Mouse (Mus musculus) heart, embryonic 15.5 days (tissue): Measurements from ENCODE around the gene Zfp12. TPM values are rescaled to one million over a fixed set of nuclear protein-coding genes. Genes with fewer than 3 reads are reported as not detected.
"Not testable (repeated sequence)": the region's sequence is repeated elsewhere in the genome, so short reads cannot be mapped to it uniquely, and the experiment has no call there.

Experiments
- ATAC-seq: fragments of 200-750 bp; cut with Nextera tagmentation; replicated peaks from 2 replicates; pipeline ENCODE4 v1.8.0; 2017; ENCODE audit warnings: low read depth, moderate TSS enrichment; ENCODE audit not compliant: insufficient number of reproducible peaks, insufficient read depth, low FRiP score
- H3K27ac ChIP-seq: fragments of 300-500 bp; sonication (generic); 2 replicates; pipeline ENCODE4 v1.5.1; 2015; ENCODE audit warnings: mild to moderate bottlenecking, inconsistent platforms
- H3K27me3 ChIP-seq: fragments of 300-500 bp; sonication (generic); 2 replicates; pipeline ENCODE4 v1.6.1; 2015; ENCODE audit warnings: inconsistent platforms
- H3K36me3 ChIP-seq: fragments of 300-500 bp; sonication (generic); 2 replicates; pipeline ENCODE4 v1.6.1; 2015; ENCODE audit warnings: mild to moderate bottlenecking, inconsistent platforms
- H3K4me1 ChIP-seq: fragments of 300-500 bp; sonication (generic); replicated peaks from 2 replicates; pipeline ENCODE4 v1.6.1; 2015; ENCODE audit warnings: inconsistent platforms
- H3K4me2 ChIP-seq: fragments of 300-500 bp; sonication (generic); 2 replicates; pipeline ENCODE4 v1.6.1; 2015; ENCODE audit warnings: inconsistent platforms, mild to moderate bottlenecking, moderate library complexity
- H3K4me3 ChIP-seq: fragments of 300-500 bp; sonication (generic); 2 replicates; pipeline ENCODE4 v1.5.1; 2015; ENCODE audit warnings: mild to moderate bottlenecking, inconsistent platforms
- H3K9ac ChIP-seq: fragments of 300-500 bp; sonication (generic); 2 replicates; pipeline ENCODE4 v1.6.1; 2015; ENCODE audit warnings: mild to moderate bottlenecking, inconsistent platforms
- H3K9me3 ChIP-seq: fragments of 300-500 bp; sonication (generic); replicated peaks from 2 replicates; pipeline ENCODE4 v1.6.1; 2016; ENCODE audit warnings: inconsistent platforms
- WGBS: fragments of 180-500 bp; shearing (Covaris S2); methylation state at CpG from one replicate; pipeline ENCODE4 v1.1.7; 2015; ENCODE audit warnings: mixed read lengths; 5-methylcytosine and 5-hydroxymethylcytosine counted together
- polyA plus RNA-seq: library from polyadenylated mRNA; unstranded; fragments of >200 nt; fragmentation: Nextera tagmentation; extraction: Ambion mirVana; gene quantifications from 2 replicates; pipeline ENCODE4 v1.2.1, GENCODE M21; 2015

The Zfp12 gene
- 6.1 and 8.8 TPM in 2 replicates for polyA plus RNA-seq

DNA sequence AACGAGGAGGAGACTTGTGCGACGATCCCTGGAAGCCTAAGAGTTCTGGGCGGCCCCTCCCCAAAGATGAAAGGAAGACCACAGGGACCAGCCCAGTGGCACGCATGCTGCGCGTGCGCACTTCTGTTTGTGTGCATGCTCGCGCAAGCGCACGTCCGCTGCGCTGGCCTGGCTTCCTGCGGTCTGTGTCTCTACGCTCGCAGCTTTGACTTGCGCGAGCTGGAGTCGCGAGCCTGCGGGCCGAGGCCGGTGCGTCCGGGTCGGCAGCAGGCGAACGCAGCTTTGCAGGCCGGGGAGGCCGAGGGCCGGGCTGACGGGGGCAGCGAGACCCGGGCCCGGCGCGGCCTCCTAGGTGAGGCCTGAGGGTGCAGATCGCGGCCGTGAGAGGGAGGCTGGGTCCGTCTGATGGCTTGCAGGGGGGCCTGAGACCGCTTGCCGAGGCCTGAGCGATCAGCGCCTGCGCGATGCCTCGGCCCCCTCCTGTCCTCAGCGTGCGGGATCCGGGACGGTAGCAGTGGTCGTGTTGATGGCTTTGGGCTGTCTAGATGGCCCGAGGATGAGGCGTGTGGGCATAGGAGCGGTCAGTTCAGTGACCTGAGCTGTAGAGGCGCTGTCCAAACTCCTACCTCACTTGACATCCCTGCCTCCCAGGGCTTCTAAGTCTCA, at the start of gene Zfp12:
Gene Zfp12 (plus strand): TSS at position 136 of the 666 bp plus-strand sequence.
- Histone ChIP-seq H3K27me3 (no peaks in the 10 kb centered on the region), H3K4me1 (peaks cover 15% of the 10 kb centered on the region), H3K27ac (peak within 1 kb of the TSS; percentile 98), H3K9ac (peak within 1 kb of the TSS; percentile 94), H3K4me3 (peak within 1 kb of the TSS; percentile 89), H3K36me3 (peaks cover 6% of the 10 kb centered on the region), H3K4me2 (peak within 1 kb of the TSS; percentile 74), H3K9me3 (no peaks in the 10 kb centered on the region)
- under 1% methylated on average over 58 of the region's 58 CpGs for WGBS
- ATAC-seq = peak; percentile 96

DNA sequence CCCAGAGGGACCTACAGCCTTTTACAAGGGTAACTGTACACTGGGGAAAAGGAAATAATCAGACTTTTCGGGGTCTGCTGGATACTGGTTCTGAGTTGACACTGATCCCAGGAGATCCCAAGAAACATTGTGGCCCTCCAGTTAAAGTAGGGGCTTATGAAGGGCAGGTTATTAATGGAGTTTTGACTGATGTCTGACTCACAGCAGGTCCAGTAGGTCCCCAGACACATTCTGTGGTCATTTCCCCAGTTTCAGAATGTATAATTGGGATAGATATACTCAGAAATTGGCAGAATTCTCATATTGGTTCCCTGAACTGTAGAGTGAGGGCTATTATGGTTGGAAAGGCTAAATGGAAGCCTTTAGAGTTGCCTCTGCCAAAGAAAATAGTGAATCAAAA, 46.9 kb upstream of the Zfp12 start:
- not testable (repeated sequence) for ATAC-seq, H3K36me3 ChIP-seq, H3K4me2 ChIP-seq, H3K27me3 ChIP-seq, H3K9me3 ChIP-seq, H3K4me1 ChIP-seq, H3K9ac ChIP-seq, H3K27ac ChIP-seq, H3K4me3 ChIP-seq
- 72% methylated on average over 1 of the region's 1 CpGs for WGBS

DNA sequence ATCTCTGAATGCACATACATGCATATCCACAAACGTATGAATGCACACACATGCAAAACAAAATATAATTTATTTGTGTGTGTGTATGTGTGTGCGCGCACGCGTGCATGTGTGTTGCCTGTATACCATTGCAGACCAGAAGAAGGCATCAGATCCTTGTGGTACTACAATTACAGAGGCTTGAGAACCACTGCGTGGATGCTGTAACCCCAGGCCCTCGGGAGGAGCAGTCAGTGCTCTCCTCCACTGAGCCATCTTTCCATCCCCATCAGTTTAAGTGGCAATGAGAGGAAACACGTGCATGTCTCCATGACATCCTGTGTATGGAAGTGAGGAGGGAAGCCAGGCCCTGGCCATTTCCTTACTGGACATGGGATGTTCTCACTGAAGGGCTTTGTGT, 42.2 kb upstream of the Zfp12 start:
- Histone ChIP-seq H3K4me2 (no peak overlapping the region), H3K9ac (no peak overlapping the region), H3K27ac (no peak overlapping the region), H3K27me3 (no peaks in the 10 kb centered on the region), H3K9me3 (no peaks in the 10 kb centered on the region), H3K36me3 (no peaks in the 10 kb centered on the region), H3K4me1 (no peaks in the 10 kb centered on the region), H3K4me3 (no peak overlapping the region)
- WGBS = 78% methylated on average over 8 of the region's 8 CpGs
- no peak for ATAC-seq

DNA sequence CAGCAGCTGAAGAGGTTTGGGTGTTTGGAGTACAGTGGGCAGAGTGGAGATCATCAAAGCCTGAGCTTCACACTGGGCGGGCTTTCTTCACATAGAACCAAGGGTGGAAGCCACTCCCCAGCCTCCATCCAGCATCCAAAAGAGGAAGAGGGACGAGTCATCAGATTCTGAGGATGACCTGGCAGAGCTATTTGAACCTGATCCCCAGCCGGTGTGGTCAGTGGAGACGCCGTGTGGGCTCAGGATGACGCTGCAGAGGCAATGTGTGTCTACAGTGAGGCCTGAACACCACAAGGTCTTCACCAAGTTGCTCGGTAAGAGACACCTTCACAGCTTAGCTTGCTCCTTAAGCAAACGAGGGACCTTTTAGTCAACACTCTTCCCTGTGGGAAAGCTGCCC, 40.2 kb upstream of the Zfp12 start:
- not testable (repeated sequence) for H3K27ac ChIP-seq, H3K27me3 ChIP-seq, H3K4me1 ChIP-seq, ATAC-seq, H3K9ac ChIP-seq, H3K4me3 ChIP-seq, H3K4me2 ChIP-seq, H3K9me3 ChIP-seq, H3K36me3 ChIP-seq
- WGBS = 53% methylated on average over 8 of the region's 8 CpGs

DNA sequence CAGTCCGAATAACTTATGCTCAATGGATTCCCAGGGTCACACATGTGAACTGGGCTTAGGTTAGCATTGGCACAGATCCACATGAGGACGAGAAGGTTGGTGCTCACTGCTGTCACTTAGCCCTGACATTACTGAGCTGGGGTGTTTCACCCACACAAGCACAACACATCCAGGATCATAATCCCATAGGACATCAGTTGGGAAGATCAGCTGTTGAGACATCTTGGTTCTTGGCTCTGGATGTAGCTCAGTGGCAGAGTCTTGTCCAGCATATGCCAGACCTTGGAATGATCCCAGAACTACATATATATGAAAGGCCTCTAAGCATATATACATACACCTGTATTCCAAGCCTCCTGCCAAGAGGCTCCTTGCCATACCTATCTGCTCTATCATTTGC, 39.8 kb upstream of the Zfp12 start:
- no peaks in the 10 kb centered on the region for H3K27me3 ChIP-seq
- H3K9me3 ChIP-seq = no peaks in the 10 kb centered on the region
- no peak overlapping the region for H3K9ac ChIP-seq
- no peaks in the 10 kb centered on the region for H3K36me3 ChIP-seq
- no peak overlapping the region for H3K4me3 ChIP-seq
- WGBS = 60% methylated on average over 2 of the region's 2 CpGs
- no peaks in the 10 kb centered on the region for H3K4me1 ChIP-seq
- H3K4me2 ChIP-seq = no peak overlapping the region
- H3K27ac ChIP-seq = no peak overlapping the region
- ATAC-seq = no peak

DNA sequence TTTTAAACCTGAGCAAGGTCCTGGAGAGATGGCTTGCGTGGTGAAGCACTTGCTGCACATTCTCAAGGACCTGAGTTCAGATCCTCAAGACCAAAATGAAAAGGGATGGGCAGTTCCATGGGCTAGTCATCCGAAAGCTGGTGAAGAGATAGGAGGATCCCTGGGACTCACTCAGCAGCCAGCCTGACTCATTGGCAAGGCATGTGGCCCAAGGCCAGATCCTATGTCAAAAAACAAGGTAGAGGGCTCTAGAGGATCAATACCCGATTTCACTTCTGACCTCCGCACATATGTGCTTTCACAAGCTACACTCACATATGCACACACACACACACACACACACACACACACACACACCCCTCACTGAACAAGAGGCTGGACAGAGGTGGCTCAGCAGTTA, 38.5 kb upstream of the Zfp12 start:
- ATAC-seq = no peak
- no peak overlapping the region for H3K27ac ChIP-seq
- WGBS = 70% methylated on average over 4 of the region's 4 CpGs
- H3K9ac ChIP-seq = no peak overlapping the region
- H3K4me1 ChIP-seq = no peaks in the 10 kb centered on the region
- H3K4me3 ChIP-seq = no peak overlapping the region
- no peaks in the 10 kb centered on the region for H3K9me3 ChIP-seq
- H3K36me3 ChIP-seq = no peaks in the 10 kb centered on the region
- no peaks in the 10 kb centered on the region for H3K27me3 ChIP-seq
- no peak overlapping the region for H3K4me2 ChIP-seq

DNA sequence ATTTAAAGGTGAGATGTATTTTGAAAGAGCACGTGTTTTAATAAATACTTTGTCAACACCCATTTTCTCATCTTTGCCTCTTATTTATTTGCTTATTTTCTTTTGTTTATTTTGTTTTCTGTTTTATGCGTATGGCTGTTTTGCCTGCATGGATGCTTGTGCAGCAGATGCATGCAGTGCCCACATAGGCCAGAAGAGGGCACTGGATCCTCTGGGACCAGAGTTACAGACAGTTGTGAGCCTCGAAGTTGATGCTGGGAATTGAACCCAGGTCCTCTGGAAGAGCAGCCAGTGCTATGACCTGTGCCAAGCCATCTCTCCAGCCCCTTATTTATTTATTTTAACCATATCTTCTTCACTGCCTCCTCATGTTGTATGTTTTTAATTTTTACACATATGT, 29.9 kb upstream of the Zfp12 start:
- H3K9ac ChIP-seq = no peak overlapping the region
- H3K27me3 ChIP-seq = no peaks in the 10 kb centered on the region
- WGBS = 79% methylated on average over 3 of the region's 3 CpGs
- no peaks in the 10 kb centered on the region for H3K36me3 ChIP-seq
- no peak overlapping the region for H3K4me2 ChIP-seq
- H3K9me3 ChIP-seq = no peaks in the 10 kb centered on the region
- H3K4me3 ChIP-seq = no peak overlapping the region
- H3K4me1 ChIP-seq = no peaks in the 10 kb centered on the region
- no peak for ATAC-seq
- H3K27ac ChIP-seq = no peak overlapping the region

DNA sequence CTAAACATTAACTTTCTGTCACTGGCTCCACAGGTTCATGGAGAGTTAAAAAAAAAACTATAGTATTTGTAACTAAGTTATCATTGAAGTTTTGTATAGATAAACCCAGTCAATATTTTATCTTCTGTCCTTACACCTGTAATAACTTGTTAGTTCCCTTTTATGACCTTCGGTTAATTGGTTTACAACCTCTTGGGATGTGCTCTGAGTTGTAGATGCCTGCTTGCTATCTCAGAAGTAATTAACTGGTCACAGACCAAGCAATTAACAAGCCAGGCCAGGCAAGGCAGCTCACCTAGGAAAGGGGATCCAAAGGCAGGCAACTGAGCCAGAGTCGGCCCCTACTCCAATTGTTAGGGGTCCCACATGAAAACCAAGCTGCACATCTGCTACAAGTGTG, 21.1 kb upstream of the Zfp12 start:
- Histone ChIP-seq H3K4me2 (no peak overlapping the region), H3K4me3 (no peak overlapping the region), H3K9me3 (no peaks in the 10 kb centered on the region), H3K27ac (no peak overlapping the region), H3K4me1 (no peaks in the 10 kb centered on the region), H3K9ac (no peak overlapping the region), H3K36me3 (no peaks in the 10 kb centered on the region), H3K27me3 (no peaks in the 10 kb centered on the region)
- WGBS = 74% methylated on average over 2 of the region's 2 CpGs
- ATAC-seq = no peak

DNA sequence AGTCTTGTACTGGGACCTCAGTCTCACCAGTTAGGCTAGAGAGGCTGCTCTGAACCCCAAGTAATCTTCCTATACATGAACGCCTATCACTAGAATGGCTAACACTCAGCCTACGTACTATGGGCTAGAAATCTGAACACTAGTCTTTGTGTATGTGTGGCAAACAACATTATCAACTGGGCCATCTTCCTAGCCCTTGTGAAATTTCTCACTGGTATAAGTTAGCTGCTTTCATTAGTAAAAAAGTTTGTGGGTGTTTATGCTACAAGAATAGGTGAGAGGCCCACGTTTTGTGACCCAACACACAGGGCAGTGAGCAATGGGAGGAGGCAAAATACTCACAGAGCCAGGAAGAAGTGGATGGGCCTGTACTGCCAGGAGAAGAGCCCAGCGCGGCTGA, 14.0 kb upstream of the Zfp12 start:
- Histone ChIP-seq H3K27me3 (no peaks in the 10 kb centered on the region), H3K4me3 (no peak overlapping the region)

DNA sequence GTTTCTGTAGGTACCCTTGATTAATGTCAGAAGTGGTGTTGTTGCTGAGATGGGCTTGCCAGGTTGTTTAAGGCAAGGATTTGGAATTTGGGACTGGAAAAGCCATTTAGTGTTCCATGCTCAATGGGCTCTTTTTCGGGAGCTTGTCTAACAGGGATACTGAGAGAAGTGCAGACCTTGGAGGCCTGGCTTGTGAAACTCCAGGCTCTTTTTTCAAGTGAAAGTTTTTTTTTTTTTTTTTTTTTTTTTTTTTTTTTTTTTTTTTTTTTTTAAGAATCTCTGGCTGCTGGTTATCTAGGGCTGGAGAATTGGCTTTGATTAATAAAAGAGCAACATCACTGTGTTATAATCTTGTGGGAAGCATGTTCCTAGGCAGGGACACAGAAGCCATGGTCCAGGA, 12.7 kb upstream of the Zfp12 start:
- no peaks in the 10 kb centered on the region for H3K27me3 ChIP-seq
- 70% methylated on average over 1 of the region's 1 CpGs for WGBS
- H3K9ac ChIP-seq = no peak overlapping the region
- ATAC-seq = no peak
- H3K27ac ChIP-seq = no peak overlapping the region
- H3K4me1 ChIP-seq = no peaks in the 10 kb centered on the region
- no peaks in the 10 kb centered on the region for H3K9me3 ChIP-seq
- no peak overlapping the region for H3K4me3 ChIP-seq
- H3K36me3 ChIP-seq = no peaks in the 10 kb centered on the region
- H3K4me2 ChIP-seq = no peak overlapping the region

More for the DNA sequence above, 14.0 kb upstream of the Zfp12 start:
- ATAC-seq = no peak
- Histone ChIP-seq H3K4me1 (no peaks in the 10 kb centered on the region), H3K36me3 (no peaks in the 10 kb centered on the region), H3K9me3 (no peaks in the 10 kb centered on the region), H3K9ac (no peak overlapping the region), H3K27ac (no peak overlapping the region), H3K4me2 (no peak overlapping the region)
- WGBS = 71% methylated on average over 5 of the region's 5 CpGs

DNA sequence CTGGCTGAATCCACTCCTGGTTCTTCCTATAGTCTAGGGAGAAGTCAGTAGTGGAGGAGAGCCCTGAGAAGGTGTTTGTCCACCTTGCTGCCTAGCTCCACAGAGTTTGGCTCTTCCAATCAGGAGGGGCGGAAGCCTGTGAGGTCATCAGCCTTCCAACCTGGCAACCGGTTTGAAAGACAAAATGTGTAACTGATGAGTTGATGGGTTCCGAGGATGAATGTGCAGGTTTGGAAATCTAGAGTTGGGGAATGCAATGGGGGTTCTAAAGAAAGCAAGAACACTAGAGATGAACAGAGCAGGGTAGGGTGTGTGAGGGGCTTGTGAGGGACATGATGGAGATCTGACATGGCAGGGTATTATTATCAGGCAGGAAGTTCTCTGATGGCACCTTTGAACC, 8.2 kb upstream of the Zfp12 start, which contains the start of gene Spdye4a:
Gene Spdye4a (minus strand): TSS at position 101 of the 400 bp plus-strand sequence.
- no peaks in the 10 kb centered on the region for H3K4me1 ChIP-seq
- H3K9me3 ChIP-seq = no peaks in the 10 kb centered on the region
- WGBS = 78% methylated on average over 3 of the region's 3 CpGs
- H3K4me3 ChIP-seq = no peak within 1 kb of the TSS
- H3K36me3 ChIP-seq = no peaks in the 10 kb centered on the region
- no peak within 1 kb of the TSS for H3K9ac ChIP-seq
- no peaks in the 10 kb centered on the region for H3K27me3 ChIP-seq
- ATAC-seq = no peak
- H3K4me2 ChIP-seq = no peak within 1 kb of the TSS
- no peak within 1 kb of the TSS for H3K27ac ChIP-seq

DNA sequence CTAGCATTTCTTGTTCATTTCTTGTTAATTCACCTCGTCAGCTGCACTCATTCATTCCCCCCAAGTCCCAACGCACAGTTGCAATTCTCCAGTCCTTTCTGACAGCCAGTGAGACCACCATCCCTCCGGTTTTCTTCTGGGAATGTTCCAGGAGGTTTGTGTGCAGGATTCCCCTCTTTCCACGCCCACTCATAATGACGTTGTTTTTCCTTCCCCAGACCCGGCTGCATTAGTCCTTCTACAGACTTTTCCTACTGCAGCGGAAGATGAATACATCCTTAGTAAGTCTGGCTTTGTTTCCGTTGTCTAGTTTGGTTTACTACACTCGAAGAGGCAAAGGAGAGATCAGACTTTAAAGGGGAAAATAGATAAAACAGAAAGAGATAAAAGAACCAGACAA, 1.1 kb downstream of the Zfp12 start:
- peak overlapping the region; percentile 74 for H3K4me2 ChIP-seq
- 40% methylated on average over 9 of the region's 9 CpGs for WGBS

More for the DNA sequence above, 1.1 kb downstream of the Zfp12 start:
- no peaks in the 10 kb centered on the region for H3K9me3 ChIP-seq
- H3K4me3 ChIP-seq = peak overlapping the region; percentile 89
- H3K27me3 ChIP-seq = no peaks in the 10 kb centered on the region
- peaks cover 15% of the 10 kb centered on the region for H3K4me1 ChIP-seq
- no peak for ATAC-seq
- H3K36me3 ChIP-seq = peaks cover 15% of the 10 kb centered on the region
- peak overlapping the region; percentile 94 for H3K9ac ChIP-seq
- 0 out of 2 replicates have a peak overlapping the region, but pooled peaks have one; percentile 98 for H3K27ac ChIP-seq
